Mouse (Mus musculus) CH12.LX (cell line): Measurements from ENCODE around the gene Tlr13. TPM values are rescaled to one million over a fixed set of nuclear protein-coding genes. Genes with fewer than 3 reads are reported as not detected.

Experiments
- DNase-seq: peaks from one replicate; pipeline ENCODE4 v3.0.0-alpha.2; 2013; ENCODE audit errors: extremely low read depth
- H3K27ac ChIP-seq: 2 replicates; pipeline ENCODE4 v1.5.1; 2012; ENCODE audit warnings: low read depth, mild to moderate bottlenecking, control low read depth, moderate library complexity; ENCODE audit not compliant: insufficient read depth
- H3K27me3 ChIP-seq: replicated peaks from 2 replicates; pipeline ENCODE3; 2012; ENCODE audit warnings: inconsistent platforms
- H3K36me3 ChIP-seq, 2 experiments: replicated peaks in 1 of 2; 2 replicates each; pipeline versions ENCODE3 to v1.6.1; 2012; ENCODE audit warnings: inconsistent platforms in 1 of 2, low read length in 1 of 2, mild to moderate bottlenecking in 1 of 2, mixed read lengths in 1 of 2, moderate library complexity in 1 of 2; ENCODE audit not compliant: control insufficient read depth in 1 of 2, insufficient read depth in 1 of 2
- H3K4me1 ChIP-seq, 2 experiments: 2 replicates each; pipeline ENCODE4 v1.6.1; 2012; ENCODE audit warnings: inconsistent platforms in 1 of 2, moderate library complexity in 1 of 2; ENCODE audit not compliant: insufficient read depth in 2 of 2, control insufficient read depth in 1 of 2
- H3K4me2 ChIP-seq: 2 replicates; pipeline ENCODE4 v1.6.1; 2012; ENCODE audit warnings: low read depth, mild to moderate bottlenecking, control low read depth; ENCODE audit not compliant: poor library complexity, insufficient read depth, severe bottlenecking
- H3K4me3 ChIP-seq, 3 experiments: fragments of 150-350 bp in 1 of 3; sonication (generic) in 1 of 3; replicated peaks in 1 of 3; 2 replicates each; pipeline versions ENCODE3 to v1.5.1; 2011 to 2012; ENCODE audit warnings: low read depth in 2 of 3, low read length in 2 of 3, mild to moderate bottlenecking in 2 of 3, moderate library complexity in 2 of 3, control low read depth in 1 of 3, improper control_type of control experiment in 1 of 3, inconsistent platforms in 1 of 3, mixed read lengths in 1 of 3; ENCODE audit not compliant: poor library complexity in 1 of 3
- H3K79me2 ChIP-seq: replicated peaks from 2 replicates; pipeline ENCODE4 v1.6.1; 2012; ENCODE audit warnings: mild to moderate bottlenecking, moderate library complexity; ENCODE audit not compliant: control insufficient read depth, poor library complexity, insufficient read depth, severe bottlenecking; ENCODE audit errors: extremely low read depth
- H3K9ac ChIP-seq: 2 replicates; pipeline ENCODE4 v1.6.1; 2012; ENCODE audit warnings: low read depth, mild to moderate bottlenecking, control low read depth, moderate library complexity; ENCODE audit not compliant: insufficient read depth
- H3K9me3 ChIP-seq: replicated peaks from 2 replicates; pipeline ENCODE3; 2012; ENCODE audit warnings: low read length, inconsistent platforms, mixed read lengths
- BHLHE40 ChIP-seq: IDR thresholded peaks from 2 replicates; pipeline ENCODE4 v1.6.1; 2011; ENCODE audit warnings: mild to moderate bottlenecking, low read depth, low read length, improper control_type of control experiment
- CHD1 ChIP-seq: IDR thresholded peaks from 2 replicates; pipeline ENCODE4 v1.6.1; 2012; ENCODE audit warnings: low read depth, low read length, improper control_type of control experiment, inconsistent platforms
- CHD2 ChIP-seq: IDR thresholded peaks from 2 replicates; pipeline ENCODE4 v1.6.1; 2011; ENCODE audit warnings: low read length, improper control_type of control experiment
- CTCF ChIP-seq, 2 experiments: IDR thresholded peaks in 1 of 2; conservative IDR thresholded peaks in 1 of 2; 2 replicates each; pipeline ENCODE4 v1.5.1; 2011 to 2012; ENCODE audit warnings: low read depth in 2 of 2, low read length in 2 of 2, improper control_type of control experiment in 1 of 2, inconsistent platforms in 1 of 2, mild to moderate bottlenecking in 1 of 2, moderate library complexity in 1 of 2
- E2F4 ChIP-seq: IDR thresholded peaks from 2 replicates; pipeline ENCODE4 v1.6.1; 2011; ENCODE audit warnings: low read depth, low read length, improper control_type of control experiment; ENCODE audit not compliant: insufficient replicate concordance
- ELF1 ChIP-seq: IDR thresholded peaks from 2 replicates; pipeline ENCODE4 v1.6.1; 2014; ENCODE audit warnings: low read depth, mild to moderate bottlenecking, inconsistent platforms, low read length, improper control_type of control experiment
- EP300 ChIP-seq: IDR thresholded peaks from 2 replicates; pipeline ENCODE4 v1.6.1; 2011; ENCODE audit warnings: low read length, improper control_type of control experiment
- ETS1 ChIP-seq: conservative IDR thresholded peaks from 2 replicates; pipeline ENCODE4 v1.6.1; 2012; ENCODE audit warnings: low read depth, mild to moderate bottlenecking, inconsistent platforms, low read length, improper control_type of control experiment, moderate library complexity
- GABPA ChIP-seq: IDR thresholded peaks from 2 replicates; pipeline ENCODE4 v1.6.1; 2012; ENCODE audit warnings: low read depth, low read length, improper control_type of control experiment, inconsistent platforms; ENCODE audit not compliant: insufficient replicate concordance
- HCFC1 ChIP-seq: IDR thresholded peaks from 2 replicates; pipeline ENCODE4 v1.6.1; 2012; ENCODE audit warnings: low read depth, mild to moderate bottlenecking, inconsistent platforms, low read length, improper control_type of control experiment
- IRF4 ChIP-seq: IDR thresholded peaks from 2 replicates; pipeline ENCODE4 v1.6.1; 2014; ENCODE audit warnings: low read depth, mild to moderate bottlenecking, inconsistent platforms, low read length, improper control_type of control experiment
- JUN ChIP-seq: IDR thresholded peaks from 2 replicates; pipeline ENCODE4 v1.6.1; 2011; ENCODE audit warnings: low read depth, mild to moderate bottlenecking, low read length, improper control_type of control experiment, moderate library complexity; ENCODE audit not compliant: insufficient read depth
- JUND ChIP-seq: conservative IDR thresholded peaks from 2 replicates; pipeline ENCODE4 v1.6.1; 2011; ENCODE audit warnings: low read depth, low read length, improper control_type of control experiment
- KAT2A ChIP-seq: IDR thresholded peaks from 2 replicates; pipeline ENCODE4 v1.6.1; 2012; ENCODE audit warnings: low read length, improper control_type of control experiment, inconsistent platforms; ENCODE audit not compliant: insufficient replicate concordance
- MAFK ChIP-seq: IDR thresholded peaks from 2 replicates; pipeline ENCODE4 v1.6.1; 2011; ENCODE audit warnings: low read length, improper control_type of control experiment; ENCODE audit not compliant: insufficient replicate concordance
- MAX ChIP-seq: IDR thresholded peaks from 2 replicates; pipeline ENCODE4 v1.6.1; 2011; ENCODE audit warnings: low read length, improper control_type of control experiment
- MAZ ChIP-seq: IDR thresholded peaks from 2 replicates; pipeline ENCODE4 v1.6.1; 2012; ENCODE audit warnings: low read depth, mild to moderate bottlenecking, inconsistent platforms, low read length, improper control_type of control experiment, moderate library complexity
- MEF2A ChIP-seq: IDR thresholded peaks from 2 replicates; pipeline ENCODE4 v1.6.1; 2014; ENCODE audit warnings: low read depth, mild to moderate bottlenecking, inconsistent platforms, low read length, improper control_type of control experiment, borderline replicate concordance
- MXI1 ChIP-seq: IDR thresholded peaks from 2 replicates; pipeline ENCODE4 v1.6.1; 2011; ENCODE audit warnings: mild to moderate bottlenecking, low read depth, low read length, improper control_type of control experiment
- MYC ChIP-seq: IDR thresholded peaks from 2 replicates; pipeline ENCODE4 v1.6.1; 2011; ENCODE audit warnings: low read depth, mild to moderate bottlenecking, improper control_type of control experiment, low read length
- NELFE ChIP-seq: IDR thresholded peaks from 2 replicates; pipeline ENCODE4 v1.6.1; 2011; ENCODE audit warnings: low read depth, low read length, improper control_type of control experiment
- NRF1 ChIP-seq: IDR thresholded peaks from 2 replicates; pipeline ENCODE4 v1.6.1; 2014; ENCODE audit warnings: low read depth, mild to moderate bottlenecking, inconsistent platforms, low read length, improper control_type of control experiment, moderate library complexity
- PAX5 ChIP-seq: IDR thresholded peaks from 2 replicates; pipeline ENCODE4 v1.6.1; 2012; ENCODE audit warnings: low read length, inconsistent platforms, mixed read lengths
- POLR2A ChIP-seq: IDR thresholded peaks from 2 replicates; pipeline ENCODE4 v1.6.1; 2011; ENCODE audit warnings: low read depth, mild to moderate bottlenecking, improper control_type of control experiment, low read length
- POLR2AphosphoS2 ChIP-seq: IDR thresholded peaks from 2 replicates; pipeline ENCODE4 v1.6.1; 2011; ENCODE audit warnings: low read depth, low read length, improper control_type of control experiment
- RAD21 ChIP-seq: IDR thresholded peaks from 2 replicates; pipeline ENCODE4 v1.6.1; 2011; ENCODE audit warnings: low read depth, mild to moderate bottlenecking, low read length, improper control_type of control experiment, moderate library complexity
- RCOR1 ChIP-seq: conservative IDR thresholded peaks from 2 replicates; pipeline ENCODE4 v1.6.1; 2012; ENCODE audit warnings: low read depth, mild to moderate bottlenecking, inconsistent platforms, low read length, improper control_type of control experiment
- SIN3A ChIP-seq: IDR thresholded peaks from 2 replicates; pipeline ENCODE4 v1.6.1; 2012; ENCODE audit warnings: low read length, improper control_type of control experiment, inconsistent platforms
- SMC3 ChIP-seq: IDR thresholded peaks from 2 replicates; pipeline ENCODE4 v1.6.1; 2011; ENCODE audit warnings: low read depth, low read length, improper control_type of control experiment
- TBP ChIP-seq: conservative IDR thresholded peaks from 2 replicates; pipeline ENCODE4 v1.6.1; 2011; ENCODE audit warnings: low read depth, low read length, improper control_type of control experiment
- TCF12 ChIP-seq: IDR thresholded peaks from 2 replicates; pipeline ENCODE4 v1.6.1; 2014; ENCODE audit warnings: low read depth, mild to moderate bottlenecking, inconsistent platforms, low read length, improper control_type of control experiment
- UBTF ChIP-seq: IDR thresholded peaks from 2 replicates; pipeline ENCODE4 v1.6.1; 2012; ENCODE audit warnings: low read depth, mild to moderate bottlenecking, inconsistent platforms, low read length, improper control_type of control experiment, moderate library complexity
- USF1 ChIP-seq: IDR thresholded peaks from 2 replicates; pipeline ENCODE4 v1.6.1; 2014; ENCODE audit warnings: low read depth, mild to moderate bottlenecking, inconsistent platforms, low read length, improper control_type of control experiment
- USF2 ChIP-seq: conservative IDR thresholded peaks from 2 replicates; pipeline ENCODE4 v1.6.1; 2011; ENCODE audit warnings: low read depth, low read length, improper control_type of control experiment
- ZC3H11A ChIP-seq: IDR thresholded peaks from 2 replicates; pipeline ENCODE4 v1.6.1; 2012; ENCODE audit warnings: low read depth, mild to moderate bottlenecking, inconsistent platforms, low read length, improper control_type of control experiment
- ZKSCAN1 ChIP-seq: IDR thresholded peaks from 2 replicates; pipeline ENCODE4 v1.6.1; 2012; ENCODE audit warnings: low read depth, inconsistent platforms, low read length, improper control_type of control experiment, borderline replicate concordance
- ZMIZ1 ChIP-seq: IDR thresholded peaks from 2 replicates; pipeline ENCODE4 v1.6.1; 2012; ENCODE audit warnings: low read depth, mild to moderate bottlenecking, inconsistent platforms, low read length, improper control_type of control experiment
- ZNF384 ChIP-seq: IDR thresholded peaks from 2 replicates; pipeline ENCODE4 v1.6.1; 2012; ENCODE audit warnings: low read depth, low read length, improper control_type of control experiment, inconsistent platforms
- dilution Hi-C: fragments of 300-500 bp; cut with MboI; formaldehyde crosslinking; loops from 2 replicates; pipeline ENCODE4 v1.14.3; 2020; ENCODE audit warnings: low sequenced_read_pairs; ENCODE audit not compliant: extremely low pct_unique_long_range_greater_than_20kb, extremely low pct_ligation_motif_present
- in situ Hi-C: fragments of 300-500 bp; cut with MboI; formaldehyde crosslinking; loops from 3 replicates; pipeline ENCODE4 v1.14.3; 2019; ENCODE audit warnings: low sequenced_read_pairs, low pct_ligation_motif_present, low pct_unique_long_range_greater_than_20kb, mixed read lengths
- polyA plus RNA-seq: library from polyadenylated mRNA; unstranded; fragments of >175 nt; gene quantifications from 2 replicates; pipeline ENCODE4 v1.2.1, GENCODE M21; 2012; ENCODE audit warnings: low read depth; ENCODE audit not compliant: insufficient read length
- total RNA-seq, 2 experiments: library from RNA; depleted of rRNA; stranded (reverse); fragments of 300-350 nt in 1 of 2; fragments of >200 nt in 1 of 2; gene quantifications; 2 replicates each; pipeline ENCODE4 v1.2.3; 2012 to 2014

Tlr13 gene
- total and polyA plus RNA-seq, 3 experiments = not detected

DNA sequence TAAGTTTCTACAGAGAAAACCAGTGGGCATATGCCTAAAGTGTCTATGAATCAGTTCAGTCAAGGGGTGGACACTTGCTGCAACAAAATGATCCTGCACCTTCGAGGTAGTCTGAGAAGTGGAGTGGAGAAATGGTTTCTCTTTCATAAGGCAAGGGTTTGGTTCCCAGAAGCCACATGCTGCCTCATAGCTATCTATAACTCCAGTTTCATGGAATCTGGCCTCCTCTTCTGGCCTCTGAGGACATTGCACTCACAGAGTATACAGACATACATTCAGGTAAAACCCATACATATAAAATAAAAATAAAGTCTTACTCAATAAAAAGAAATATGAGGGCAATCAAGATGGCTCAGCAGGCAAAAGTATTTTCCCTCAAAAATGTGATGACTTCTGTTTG is 22.1 kb downstream of the Tlr13 start:
- in situ Hi-C loops = loop anchor here (5.0 kb wide), 1 partner anchor 148 kb away; the partner anchor contains the start of gene Cox7b
- no peak overlapping the region for H3K9ac ChIP-seq
- dilution Hi-C loops = no loop called here
- no peaks in the 10 kb centered on the region for H3K9me3 ChIP-seq
- H3K4me3 ChIP-seq = no peak overlapping the region
- H3K4me2 ChIP-seq = no peak overlapping the region
- H3K36me3 ChIP-seq = no peaks in the 10 kb centered on the region
- H3K27me3 ChIP-seq = no peaks in the 10 kb centered on the region
- no peaks in the 10 kb centered on the region for H3K79me2 ChIP-seq
- H3K27ac ChIP-seq = no peak overlapping the region
- H3K4me1 ChIP-seq = peaks cover 0 to 11% of the 10 kb centered on the region in 2 experiments; a peak in 2 of 4 replicates
- TF ChIP-seq MAZ (no peak), USF1 (no peak), KAT2A (no peak), POLR2A (no peak), BHLHE40 (peak; percentile 43; the same call in 1 of the 2 replicates), TBP (0 out of 2 replicates have a peak, but pooled peaks have one; percentile 45), RCOR1 (no peak), ZKSCAN1 (no peak), POLR2AphosphoS2 (no peak), CTCF (conservative IDR thresholded peaks at IDR 0.05 in 1 of 2, IDR thresholded peaks at IDR 0.05 in 1 of 2; ENCODE audit: low read depth in 2 of 2, low read length in 2 of 2) (peak; percentile 41 to 85; a peak in 3 of 4 replicates), PAX5 (no peak), RAD21 (peak; percentile 89), HCFC1 (no peak), SMC3 (peak; percentile 67), MEF2A (peak; percentile 53; the same call in 1 of the 2 replicates), JUND (no peak), MAX (peak; percentile 75; the same call in 1 of the 2 replicates), ZMIZ1 (no peak), E2F4 (no peak), MYC (peak; percentile 90), EP300 (no peak), ZNF384 (no peak), GABPA (no peak), USF2 (no peak), MXI1 (no peak), NRF1 (no peak), MAFK (no peak), SIN3A (no peak), CHD2 (no peak), ELF1 (no peak), ZC3H11A (peak; percentile 8; the same call in 1 of the 2 replicates), IRF4 (no peak), NELFE (no peak), JUN (no peak), CHD1 (no peak), TCF12 (no peak), ETS1 (no peak), UBTF (no peak)
- DNase-seq = peak; percentile 52
